Comparison of ENCODE assay signal across 8 mouse cellular contexts in genomic region chr1:128357452-128357851, GRCm38 (mm10). TPM values are rescaled to one million over a fixed set of nuclear protein-coding genes. Genes with fewer than 3 reads are reported as not detected.
DNase-seq lines count a peak whose midpoint lies in the region; ATAC-seq lines count a peak whose summit lies in the region.

No protein-coding gene starts in this region.

- no peaks in the 10 kb centered on the region for H3K9me3 ChIP-seq in midbrain, embryonic 10.5 days (replicated peaks)
- H3K9me3 ChIP-seq in midbrain, embryonic 16.5 days (replicated peaks; ENCODE audit: control insufficient read depth, low read length, poor library complexity, severe bottlenecking) = no peaks in the 10 kb centered on the region
- no peaks in the 10 kb centered on the region for H3K9me3 ChIP-seq in hindbrain, embryonic 14.5 days (ENCODE audit: control insufficient read depth, low read length)

- peaks cover 67% of the 10 kb centered on the region for H3K36me3 ChIP-seq in midbrain, embryonic 10.5 days
- peaks cover 4% of the 10 kb centered on the region; the same call in 1 of the 2 replicates for H3K36me3 ChIP-seq in midbrain, embryonic 16.5 days (ENCODE audit: control insufficient read depth, insufficient read depth, low read length)
- H3K36me3 ChIP-seq in hindbrain, embryonic 14.5 days (replicated peaks; ENCODE audit: control insufficient read depth, insufficient read depth) = peaks cover 38% of the 10 kb centered on the region

- H3K4me1 ChIP-seq in midbrain, embryonic 10.5 days = peaks cover 34% of the 10 kb centered on the region
- H3K4me1 ChIP-seq in midbrain, embryonic 16.5 days (ENCODE audit: control insufficient read depth, insufficient read depth, low read length) = peaks cover 8% of the 10 kb centered on the region
- peaks cover 18% of the 10 kb centered on the region for H3K4me1 ChIP-seq in hindbrain, embryonic 14.5 days (replicated peaks; ENCODE audit: control insufficient read depth, insufficient read depth, low read length)

- no peak for ATAC-seq in midbrain, embryonic 16.5 days
- ATAC-seq in hindbrain, embryonic 14.5 days (ENCODE audit: low FRiP score) = no peak
- ATAC-seq in cerebellum, adult (ENCODE audit: insufficient number of reproducible peaks, low FRiP score, low TSS enrichment) = no peak

- no peak overlapping the region for H3K9ac ChIP-seq in midbrain, embryonic 16.5 days (ENCODE audit: low read depth, low read length)
- H3K9ac ChIP-seq in hindbrain, embryonic 14.5 days = no peak overlapping the region; the same call in 1 of the 2 replicates

- H3K27me3 ChIP-seq in midbrain, embryonic 10.5 days (ENCODE audit: low read depth, poor library complexity, severe bottlenecking) = no peaks in the 10 kb centered on the region
- H3K27me3 ChIP-seq in midbrain, embryonic 16.5 days (ENCODE audit: control insufficient read depth, insufficient read depth, low read depth, low read length) = no peaks in the 10 kb centered on the region
- no peaks in the 10 kb centered on the region for H3K27me3 ChIP-seq in hindbrain, embryonic 14.5 days (ENCODE audit: control insufficient read depth, insufficient read depth, low read length)

- WGBS in midbrain, embryonic 10.5 days = 66% methylated on average over 3 of the region's 3 CpGs
- WGBS in midbrain, embryonic 16.5 days = 60% methylated on average over 3 of the region's 3 CpGs
- 58% methylated on average over 3 of the region's 3 CpGs for WGBS in hindbrain, embryonic 14.5 days

- H3K27ac ChIP-seq in midbrain, embryonic 10.5 days (replicated peaks) = no peak overlapping the region; the same call in 1 of the 2 replicates
- no peak overlapping the region for H3K27ac ChIP-seq in midbrain, embryonic 16.5 days (ENCODE audit: low read length)
- no peak overlapping the region; the same call in 1 of the 2 replicates for H3K27ac ChIP-seq in hindbrain, embryonic 14.5 days

- no peak for DNase-seq in midbrain, embryonic 10.5 days (ENCODE audit: low spot score)
- DNase-seq in brain, adult 2 months (ENCODE audit: low read depth, low spot score) = peak; percentile 44
- DNase-seq in hindbrain, embryonic 14.5 days (ENCODE audit: low spot score) = no peak
- peak; percentile 53 for DNase-seq in naive thymus-derived CD4-positive, alpha-beta T cell, adult 2 months (ENCODE audit: low read depth)
- no peak for DNase-seq in cerebellum, postnatal 25 days
- no peak for DNase-seq in ovary, postnatal 10 days (ENCODE audit: low spot score)

- H3K4me3 ChIP-seq in midbrain, embryonic 10.5 days = peak overlapping the region; percentile 82
- no peak overlapping the region for H3K4me3 ChIP-seq in midbrain, embryonic 16.5 days (ENCODE audit: low read depth, low read length)
- 0 out of 2 replicates have a peak overlapping the region, but pooled peaks have one; percentile 90 for H3K4me3 ChIP-seq in hindbrain, embryonic 14.5 days (replicated peaks; ENCODE audit: low read length)

- no peak overlapping the region for H3K4me2 ChIP-seq in midbrain, embryonic 16.5 days (ENCODE audit: low read length)
- H3K4me2 ChIP-seq in hindbrain, embryonic 14.5 days (replicated peaks) = peak overlapping the region; percentile 86

RNA-seq across cellular contexts. Expression of gene Mcm6, which starts 2.0 kb away (rescaled TPM):
- polyA plus RNA-seq in midbrain, embryonic 10.5 days (2016; fragmentation: Nextera tagmentation; extraction: Ambion mirVana) = 330 and 373 TPM in 2 replicates
- polyA plus RNA-seq in midbrain, embryonic 16.5 days (2015; fragmentation: Nextera tagmentation; extraction: Ambion mirVana) = 44.9 and 50.4 TPM in 2 replicates
- polyA plus RNA-seq in hindbrain, embryonic 14.5 days (2014; fragmentation: Nextera tagmentation; extraction: Ambion mirVana) = 64.6 and 82.8 TPM in 2 replicates

RNA-seq across cellular contexts. Expression of gene Lct, which starts 29.3 kb away (rescaled TPM):
- polyA plus RNA-seq in midbrain, embryonic 10.5 days (2016; fragmentation: Nextera tagmentation; extraction: Ambion mirVana) = 0.19 and 0.21 TPM in 2 replicates
- 0.05 and 0.50 TPM in 2 replicates for polyA plus RNA-seq in midbrain, embryonic 16.5 days (2015; fragmentation: Nextera tagmentation; extraction: Ambion mirVana)
- 0.17 and 0.33 TPM in 2 replicates for polyA plus RNA-seq in hindbrain, embryonic 14.5 days (2014; fragmentation: Nextera tagmentation; extraction: Ambion mirVana)

RNA-seq across cellular contexts. Expression of gene Dars, which starts 59.7 kb away (rescaled TPM):
- polyA plus RNA-seq in midbrain, embryonic 10.5 days (2016; fragmentation: Nextera tagmentation; extraction: Ambion mirVana) = 190 and 216 TPM in 2 replicates
- polyA plus RNA-seq in midbrain, embryonic 16.5 days (2015; fragmentation: Nextera tagmentation; extraction: Ambion mirVana) = 123 and 124 TPM in 2 replicates
- 97.3 and 98.7 TPM in 2 replicates for polyA plus RNA-seq in hindbrain, embryonic 14.5 days (2014; fragmentation: Nextera tagmentation; extraction: Ambion mirVana)

Comparison
In these comparisons a context has a peak if more than half of its experiments do, and no peak if none do; other contexts are left out.
1. DNase-seq: peak in brain, adult 2 months (single experiment) and naive thymus-derived CD4-positive, alpha-beta T cell, adult 2 months (single experiment); none in midbrain, embryonic 10.5 days (single experiment), hindbrain, embryonic 14.5 days (single experiment), cerebellum, postnatal 25 days (0 of 2) and ovary, postnatal 10 days (single experiment).